Mouse (Mus musculus) bone marrow, adult 2 months (tissue): Measurements from ENCODE around the gene Zfp609.

Experiments used
- CTCF ChIP-seq: fragments of 200-500 bp; IDR thresholded peaks from 2 replicates; pipeline ENCODE4 v1.5.1; 2011; ENCODE audit warnings: low read length, control low read depth; ENCODE audit not compliant: control insufficient read depth, insufficient read depth
- POLR2A ChIP-seq: fragments of 200-500 bp; IDR thresholded peaks from 2 replicates; pipeline ENCODE4 v1.6.1; 2011; ENCODE audit warnings: low read depth, mild to moderate bottlenecking, control low read depth, low read length, borderline replicate concordance; ENCODE audit not compliant: control insufficient read depth

DNA sequence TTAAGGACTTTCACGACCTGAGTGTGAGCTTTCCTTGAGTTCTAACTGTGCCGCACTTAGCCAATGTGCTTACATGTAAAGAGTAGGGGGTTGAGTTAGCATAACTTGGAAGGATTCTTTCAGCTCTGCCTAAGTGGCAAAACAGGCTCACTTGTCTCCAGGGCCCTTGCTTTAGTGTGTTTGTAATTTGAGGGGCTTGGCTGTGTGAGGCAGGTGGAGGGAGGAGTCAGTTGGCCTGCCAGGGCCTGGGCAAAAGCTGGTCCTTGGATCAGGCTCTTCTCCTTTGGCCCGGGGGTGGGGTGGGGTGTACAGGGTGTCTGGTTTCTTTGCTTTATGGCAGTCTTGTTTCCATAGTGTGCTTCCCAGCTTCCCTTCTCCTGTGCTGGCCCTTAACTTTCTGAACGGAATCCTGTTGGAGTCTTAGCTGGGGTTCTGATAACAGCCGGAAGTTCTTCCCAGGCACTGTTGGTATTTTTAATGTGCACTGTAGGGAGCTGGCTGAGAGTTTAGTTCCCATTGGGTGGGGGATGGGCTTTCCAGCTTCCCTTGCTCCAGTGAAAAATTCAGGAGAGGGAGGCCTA, 148.1 kb downstream of the Zfp609 start:
- TF ChIP-seq CTCF (no peak), POLR2A (no peak)
